Mouse (Mus musculus) cortical plate, adult 2 months (tissue): ENCODE measurements around the gene Snx29. TPM values are rescaled to one million over a fixed set of nuclear protein-coding genes. Genes with fewer than 3 reads are reported as not detected.
A peak's percentile ranks its signal among the peaks of the same experiment; 100 is the strongest.

Experiments
- H3K27ac ChIP-seq: fragments of 200-500 bp; 2 replicates; pipeline ENCODE4 v1.5.1; 2012; ENCODE audit warnings: low read length, control low read depth, inconsistent platforms; ENCODE audit not compliant: insufficient read depth
- H3K4me1 ChIP-seq: fragments of 200-500 bp; 2 replicates; pipeline ENCODE4 v1.6.1; 2011; ENCODE audit warnings: low read length; ENCODE audit not compliant: control insufficient read depth, insufficient read depth
- H3K4me3 ChIP-seq: fragments of 200-500 bp; 2 replicates; pipeline ENCODE4 v1.5.1; 2011; ENCODE audit warnings: mild to moderate bottlenecking, low read length, control low read depth; ENCODE audit not compliant: insufficient read depth
- CTCF ChIP-seq: fragments of 200-500 bp; IDR thresholded peaks from 2 replicates; pipeline ENCODE4 v1.5.1; 2011; ENCODE audit warnings: mild to moderate bottlenecking, control low read depth, low read length; ENCODE audit not compliant: insufficient read depth; ENCODE audit errors: extremely low read depth
- POLR2A ChIP-seq: fragments of 200-500 bp; IDR thresholded peaks from 2 replicates; pipeline ENCODE4 v1.6.1; 2011; ENCODE audit warnings: mild to moderate bottlenecking, low read length, control low read depth; ENCODE audit not compliant: insufficient read depth; ENCODE audit errors: extremely low read depth
- polyA plus RNA-seq: library from polyadenylated mRNA; depleted of rRNA; stranded (reverse); fragments of >200 nt; gene quantifications from 2 replicates; pipeline ENCODE4 v1.2.3, GENCODE M21; 2012

Snx29 gene
- polyA plus RNA-seq, 1 experiment = 7.2 TPM

- Histone ChIP-seq H3K27ac (no peak overlapping the region), H3K4me1 (peaks cover 8% of the 10 kb centered on the region), H3K4me3 (no peak overlapping the region)
- TF ChIP-seq CTCF (no peak), POLR2A (no peak)
Measured at GRCm38 (mm10) chr16:11685264-11685663, 362.6 kb downstream of the Snx29 start.

- Histone ChIP-seq H3K4me3 (no peak overlapping the region), H3K4me1 (peaks cover 9% of the 10 kb centered on the region), H3K27ac (no peak overlapping the region)
- no peak for TF ChIP-seq POLR2A
- TF ChIP-seq CTCF = no peak
Measured at GRCm38 (mm10) chr16:11685735-11686340, 363.1 kb downstream of the Snx29 start.

GRCm38 (mm10) chr16:11687836-11688235 lies 365.1 kb downstream of the Snx29 start:
- no peak overlapping the region for H3K4me3 ChIP-seq
- no peak overlapping the region for H3K27ac ChIP-seq
- peaks cover 11% of the 10 kb centered on the region for H3K4me1 ChIP-seq
- no peak for TF ChIP-seq POLR2A
- no peak for TF ChIP-seq CTCF

- TF ChIP-seq CTCF (no peak), POLR2A (no peak)
Measured at GRCm38 (mm10) chr16:11688281-11689005, 365.7 kb downstream of the Snx29 start.

GRCm38 (mm10) chr16:11690097-11690496 lies 367.4 kb downstream of the Snx29 start:
- Histone ChIP-seq H3K27ac (peak overlapping the region; percentile 38; the same call in 1 of the 2 replicates), H3K4me1 (peaks cover 11% of the 10 kb centered on the region), H3K4me3 (no peak overlapping the region)
- TF ChIP-seq CTCF (no peak), POLR2A (no peak)

More at GRCm38 (mm10) chr16:11688281-11689005, 365.7 kb downstream of the Snx29 start:
- peaks cover 11% of the 10 kb centered on the region for H3K4me1 ChIP-seq
- no peak overlapping the region for H3K4me3 ChIP-seq
- H3K27ac ChIP-seq = no peak overlapping the region

GRCm38 (mm10) chr16:11690756-11691155 lies 368.0 kb downstream of the Snx29 start:
- no peak for TF ChIP-seq POLR2A
- TF ChIP-seq CTCF = no peak
- H3K4me3 ChIP-seq = no peak overlapping the region
- peak overlapping the region; percentile 50; the same call in 1 of the 2 replicates for H3K27ac ChIP-seq
- H3K4me1 ChIP-seq = peaks cover 11% of the 10 kb centered on the region

- Histone ChIP-seq H3K27ac (peak overlapping the region; percentile 22; the same call in 1 of the 2 replicates), H3K4me3 (no peak overlapping the region), H3K4me1 (peaks cover 11% of the 10 kb centered on the region)
- TF ChIP-seq POLR2A (no peak), CTCF (peak; percentile 28)
Measured at GRCm38 (mm10) chr16:11691487-11692200, 368.9 kb downstream of the Snx29 start.

GRCm38 (mm10) chr16:11692744-11693143 lies 370.0 kb downstream of the Snx29 start:
- H3K4me1 ChIP-seq = peaks cover 11% of the 10 kb centered on the region
- H3K27ac ChIP-seq = no peak overlapping the region
- H3K4me3 ChIP-seq = no peak overlapping the region
- TF ChIP-seq CTCF (no peak), POLR2A (no peak)

GRCm38 (mm10) chr16:11694386-11694785 lies 371.7 kb downstream of the Snx29 start:
- no peak overlapping the region for H3K27ac ChIP-seq
- TF ChIP-seq CTCF = no peak
- TF ChIP-seq POLR2A = no peak
- H3K4me1 ChIP-seq = peaks cover 11% of the 10 kb centered on the region
- H3K4me3 ChIP-seq = no peak overlapping the region

GRCm38 (mm10) chr16:11696767-11697166 lies 374.1 kb downstream of the Snx29 start:
- Histone ChIP-seq H3K4me1 (no peaks in the 10 kb centered on the region), H3K4me3 (no peak overlapping the region), H3K27ac (no peak overlapping the region)
- no peak for TF ChIP-seq CTCF
- no peak for TF ChIP-seq POLR2A
